Mouse (Mus musculus): ENCODE measurements around the gene Zpld1. TPM values are rescaled to one million over a fixed set of nuclear protein-coding genes. Genes with fewer than 3 reads are reported as not detected.

Gene Zpld1
- polyA plus RNA-seq, 1 experiment from 2014 or later, result 0.07 TPM

DNA sequence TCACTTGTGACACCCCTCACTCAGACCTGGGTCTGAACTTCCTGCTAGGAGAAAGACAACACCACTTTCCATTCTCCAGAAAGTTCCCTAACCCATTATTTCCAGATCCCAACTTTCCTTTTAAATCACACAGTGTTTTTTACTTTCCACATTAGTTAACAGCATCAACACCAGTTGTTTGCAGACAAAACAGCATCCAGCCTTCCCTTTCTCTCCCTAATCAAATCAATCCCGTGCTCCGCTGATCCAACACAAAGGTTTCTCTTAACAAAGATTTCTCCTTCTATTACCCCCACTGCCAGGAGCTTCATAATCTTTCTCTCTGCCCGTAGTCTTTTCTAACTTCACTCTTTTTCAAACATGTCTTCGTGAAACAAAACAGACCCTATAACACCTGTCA lies 32.5 kb downstream of the Zpld1 start:
- 32% methylated on average over 4 of the region's 4 CpGs for WGBS
- Histone ChIP-seq H3K36me3 (ENCODE audit: control insufficient read depth, insufficient read depth, low read length) (no peaks in the 10 kb centered on the region), H3K9me3 (ENCODE audit: control insufficient read depth, low read length) (no peaks in the 10 kb centered on the region), H3K4me2 (ENCODE audit: low read length) (no peak overlapping the region), H3K9ac (ENCODE audit: low read length) (no peak overlapping the region), H3K27ac (replicated peaks in 1 of 2; ENCODE audit: control insufficient read depth in 1 of 2, insufficient read depth in 1 of 2, low read depth in 2 of 2, low read length in 2 of 2) (no peak overlapping the region), H3K27me3 (ENCODE audit: control insufficient read depth, insufficient read depth, low read length) (no peaks in the 10 kb centered on the region), H3K4me3 (ENCODE audit: control insufficient read depth in 1 of 2, insufficient read depth in 1 of 2, low read depth in 1 of 2, low read length in 2 of 2) (no peak overlapping the region), H3K4me1 (ENCODE audit: control insufficient read depth in 2 of 2, insufficient read depth in 2 of 2, low read length in 2 of 2) (no peaks in the 10 kb centered on the region)
- ATAC-seq (ENCODE audit: insufficient number of reproducible peaks, insufficient read depth, low FRiP score, low read depth), result no peak

DNA sequence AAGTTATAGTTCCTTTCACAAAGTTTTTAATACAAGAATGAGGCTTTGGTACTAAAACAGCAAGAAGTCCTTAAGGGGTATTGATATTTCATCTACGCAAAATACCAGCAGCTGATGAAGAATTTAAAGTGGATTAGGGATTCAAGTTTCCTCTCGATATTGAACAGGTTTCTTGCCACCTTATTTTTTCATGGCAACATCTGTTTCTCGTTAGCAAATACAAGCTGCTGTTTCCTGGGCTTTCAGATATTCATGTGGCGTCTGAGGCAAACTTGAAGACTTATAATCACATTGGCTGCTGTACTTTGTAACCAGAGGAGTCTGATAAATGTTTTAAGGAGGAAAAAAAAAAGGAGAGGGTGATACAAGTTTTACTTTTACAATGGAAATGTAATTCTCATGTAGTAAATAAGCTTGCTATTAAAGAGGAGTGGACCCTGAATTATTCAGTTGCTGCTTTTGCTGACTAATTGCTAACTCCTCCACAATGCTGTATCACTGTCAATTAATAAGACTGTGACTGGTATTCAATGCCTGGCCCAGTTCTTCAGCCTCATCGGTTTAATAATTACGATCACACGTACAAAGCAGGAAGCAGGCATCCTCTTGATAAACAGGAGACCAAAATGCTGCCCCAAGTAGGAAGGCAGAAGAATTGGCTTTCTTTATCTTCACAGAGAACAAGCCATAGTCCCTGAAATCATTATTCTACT lies 36.8 kb downstream of the Zpld1 start:
- H3K27ac ChIP-seq (replicated peaks in 1 of 2; ENCODE audit: control insufficient read depth in 1 of 2, insufficient read depth in 1 of 2, low read depth in 2 of 2, low read length in 2 of 2), result no peak overlapping the region
- H3K4me1 ChIP-seq (ENCODE audit: control insufficient read depth in 2 of 2, insufficient read depth in 2 of 2, low read length in 2 of 2), result no peaks in the 10 kb centered on the region
- H3K27me3 ChIP-seq (ENCODE audit: control insufficient read depth, insufficient read depth, low read length), result no peaks in the 10 kb centered on the region
- no peak for ATAC-seq (ENCODE audit: insufficient number of reproducible peaks, insufficient read depth, low FRiP score, low read depth)
- no peak overlapping the region for H3K4me3 ChIP-seq (ENCODE audit: control insufficient read depth in 1 of 2, insufficient read depth in 1 of 2, low read depth in 1 of 2, low read length in 2 of 2)
- 53% methylated on average over 7 of the region's 7 CpGs for WGBS
- no peaks in the 10 kb centered on the region for H3K9me3 ChIP-seq (ENCODE audit: control insufficient read depth, low read length)
- no peak overlapping the region for H3K4me2 ChIP-seq (ENCODE audit: low read length)
- no peak overlapping the region for H3K9ac ChIP-seq (ENCODE audit: low read length)
- H3K36me3 ChIP-seq (ENCODE audit: control insufficient read depth, insufficient read depth, low read length), result no peaks in the 10 kb centered on the region

DNA sequence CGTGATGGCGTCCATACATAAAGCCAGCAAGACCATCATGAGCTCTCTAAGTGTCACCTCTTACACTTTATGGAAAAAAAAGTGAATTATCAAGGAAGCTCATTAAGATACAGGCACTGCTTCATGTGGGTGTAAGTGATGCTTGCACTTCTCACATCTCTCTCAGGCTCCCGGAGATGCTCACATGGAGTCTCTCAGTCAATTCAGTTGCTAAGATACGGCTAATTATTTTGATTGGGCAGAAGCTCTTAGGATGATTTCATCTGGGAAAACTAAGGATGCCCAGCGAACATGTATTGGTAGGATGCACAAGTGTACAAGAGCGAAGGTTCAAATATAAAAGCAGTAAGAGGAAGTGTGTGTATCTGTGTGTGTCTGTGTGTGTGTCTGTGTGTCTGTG lies 38.1 kb downstream of the Zpld1 start:
- Histone ChIP-seq H3K27ac (replicated peaks in 1 of 2; ENCODE audit: control insufficient read depth in 1 of 2, insufficient read depth in 1 of 2, low read depth in 2 of 2, low read length in 2 of 2) (no peak overlapping the region), H3K36me3 (ENCODE audit: control insufficient read depth, insufficient read depth, low read length) (no peaks in the 10 kb centered on the region), H3K4me1 (ENCODE audit: control insufficient read depth in 2 of 2, insufficient read depth in 2 of 2, low read length in 2 of 2) (no peaks in the 10 kb centered on the region), H3K9me3 (ENCODE audit: control insufficient read depth, low read length) (no peaks in the 10 kb centered on the region), H3K27me3 (ENCODE audit: control insufficient read depth, insufficient read depth, low read length) (no peaks in the 10 kb centered on the region), H3K4me3 (ENCODE audit: control insufficient read depth in 1 of 2, insufficient read depth in 1 of 2, low read depth in 1 of 2, low read length in 2 of 2) (no peak overlapping the region), H3K9ac (ENCODE audit: low read length) (no peak overlapping the region), H3K4me2 (ENCODE audit: low read length) (no peak overlapping the region)
- ATAC-seq (ENCODE audit: insufficient number of reproducible peaks, insufficient read depth, low FRiP score, low read depth), result no peak
- 81% methylated on average over 6 of the region's 6 CpGs for WGBS

DNA sequence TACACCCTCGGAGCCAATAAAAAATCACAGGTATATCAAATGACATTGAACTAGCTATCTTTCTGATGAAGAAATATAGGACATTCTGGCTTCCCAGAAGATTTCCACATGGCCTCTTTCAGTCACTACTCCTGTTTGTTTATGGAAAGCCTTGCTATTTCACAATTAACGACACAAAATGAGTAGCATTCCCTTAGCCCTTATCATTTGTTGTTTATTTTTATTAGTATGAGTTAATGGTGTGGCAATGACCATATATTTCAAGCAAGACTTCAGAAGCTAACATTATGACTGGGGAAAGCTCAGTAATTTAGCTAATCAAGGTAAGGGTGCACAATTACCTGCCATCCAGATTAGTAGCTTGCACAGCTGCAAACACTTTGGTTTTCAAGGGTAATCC lies 56.8 kb downstream of the Zpld1 start:
- H3K36me3 ChIP-seq (ENCODE audit: control insufficient read depth, insufficient read depth, low read length), result no peaks in the 10 kb centered on the region
- 53% methylated on average over 2 of the region's 2 CpGs for WGBS

DNA sequence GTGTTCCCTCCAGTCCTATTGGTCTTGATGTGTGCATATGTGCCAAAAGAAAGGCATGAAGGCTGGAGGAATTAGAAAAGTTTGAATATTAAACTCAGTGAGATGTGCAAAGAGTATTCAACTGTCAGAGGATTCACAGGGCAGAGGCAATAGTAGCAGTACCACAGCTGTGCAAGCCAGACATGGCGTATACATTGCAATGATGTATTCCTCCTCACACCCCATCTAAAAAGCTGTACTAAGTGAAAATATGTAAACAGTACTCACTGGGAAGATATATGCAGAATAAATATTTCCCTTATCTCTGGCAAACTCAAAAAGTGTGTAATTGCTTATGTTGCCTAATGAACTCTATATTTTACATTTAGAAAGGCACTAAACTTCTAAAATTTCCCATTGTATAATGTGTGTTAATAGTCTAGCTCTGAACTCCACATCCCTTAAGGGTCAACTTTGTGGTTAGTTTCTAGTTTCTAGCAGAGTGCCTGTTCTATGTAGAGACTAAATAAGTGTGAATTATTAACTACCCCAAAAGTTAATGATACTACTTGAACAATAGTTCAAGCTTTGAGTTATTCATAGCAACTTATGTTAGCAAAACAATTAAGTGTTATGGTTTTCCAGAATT lies 68.7 kb downstream of the Zpld1 start:
- Histone ChIP-seq H3K27ac (replicated peaks in 1 of 2; ENCODE audit: control insufficient read depth in 1 of 2, insufficient read depth in 1 of 2, low read depth in 2 of 2, low read length in 2 of 2) (no peak overlapping the region), H3K36me3 (ENCODE audit: control insufficient read depth, insufficient read depth, low read length) (no peaks in the 10 kb centered on the region), H3K9me3 (ENCODE audit: control insufficient read depth, low read length) (no peaks in the 10 kb centered on the region), H3K9ac (ENCODE audit: low read length) (no peak overlapping the region), H3K27me3 (ENCODE audit: control insufficient read depth, insufficient read depth, low read length) (no peaks in the 10 kb centered on the region), H3K4me2 (ENCODE audit: low read length) (no peak overlapping the region), H3K4me3 (ENCODE audit: control insufficient read depth in 1 of 2, insufficient read depth in 1 of 2, low read depth in 1 of 2, low read length in 2 of 2) (no peak overlapping the region), H3K4me1 (ENCODE audit: control insufficient read depth in 2 of 2, insufficient read depth in 2 of 2, low read length in 2 of 2) (no peaks in the 10 kb centered on the region)
- 92% methylated on average over 1 of the region's 1 CpGs for WGBS
- ATAC-seq (ENCODE audit: insufficient number of reproducible peaks, insufficient read depth, low FRiP score, low read depth), result no peak

More for the DNA sequence above, 56.8 kb downstream of the Zpld1 start:
- no peak for ATAC-seq (ENCODE audit: insufficient number of reproducible peaks, insufficient read depth, low FRiP score, low read depth)
- no peaks in the 10 kb centered on the region for H3K9me3 ChIP-seq (ENCODE audit: control insufficient read depth, low read length)
- no peaks in the 10 kb centered on the region for H3K27me3 ChIP-seq (ENCODE audit: control insufficient read depth, insufficient read depth, low read length)
- no peak overlapping the region for H3K4me3 ChIP-seq (ENCODE audit: control insufficient read depth in 1 of 2, insufficient read depth in 1 of 2, low read depth in 1 of 2, low read length in 2 of 2)
- no peak overlapping the region for H3K27ac ChIP-seq (replicated peaks in 1 of 2; ENCODE audit: control insufficient read depth in 1 of 2, insufficient read depth in 1 of 2, low read depth in 2 of 2, low read length in 2 of 2)
- H3K4me1 ChIP-seq (ENCODE audit: control insufficient read depth in 2 of 2, insufficient read depth in 2 of 2, low read length in 2 of 2), result no peaks in the 10 kb centered on the region
- no peak overlapping the region for H3K9ac ChIP-seq (ENCODE audit: low read length)
- H3K4me2 ChIP-seq (ENCODE audit: low read length), result no peak overlapping the region

DNA sequence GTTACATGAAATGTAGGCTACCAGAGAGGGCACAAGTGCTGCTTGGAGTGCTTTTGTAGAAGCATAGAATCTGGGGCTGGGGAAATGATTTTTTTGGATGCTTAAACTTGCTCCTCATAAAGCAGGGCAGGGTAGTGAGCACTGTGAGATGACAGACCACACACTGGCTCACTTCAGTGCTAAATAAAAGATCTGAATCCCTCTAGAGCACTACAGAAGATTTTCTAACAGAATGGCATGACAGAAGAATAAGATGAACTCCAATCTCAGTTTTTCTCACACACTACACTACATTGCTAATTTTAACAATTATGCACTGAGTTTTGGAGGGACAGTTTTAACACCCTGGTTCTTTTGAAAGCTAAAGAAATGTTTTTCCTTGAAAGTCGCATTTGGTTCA lies 93.8 kb downstream of the Zpld1 start:
- Histone ChIP-seq H3K36me3 (ENCODE audit: control insufficient read depth, insufficient read depth, low read length) (no peaks in the 10 kb centered on the region), H3K27ac (replicated peaks in 1 of 2; ENCODE audit: control insufficient read depth in 1 of 2, insufficient read depth in 1 of 2, low read depth in 2 of 2, low read length in 2 of 2) (no peak overlapping the region), H3K9ac (ENCODE audit: low read length) (no peak overlapping the region), H3K4me3 (ENCODE audit: control insufficient read depth in 1 of 2, insufficient read depth in 1 of 2, low read depth in 1 of 2, low read length in 2 of 2) (no peak overlapping the region), H3K27me3 (ENCODE audit: control insufficient read depth, insufficient read depth, low read length) (no peaks in the 10 kb centered on the region), H3K4me2 (ENCODE audit: low read length) (no peak overlapping the region), H3K9me3 (ENCODE audit: control insufficient read depth, low read length) (no peaks in the 10 kb centered on the region), H3K4me1 (ENCODE audit: control insufficient read depth in 2 of 2, insufficient read depth in 2 of 2, low read length in 2 of 2) (no peaks in the 10 kb centered on the region)
- 87% methylated on average over 1 of the region's 1 CpGs for WGBS
- ATAC-seq (ENCODE audit: insufficient number of reproducible peaks, insufficient read depth, low FRiP score, low read depth), result no peak

DNA sequence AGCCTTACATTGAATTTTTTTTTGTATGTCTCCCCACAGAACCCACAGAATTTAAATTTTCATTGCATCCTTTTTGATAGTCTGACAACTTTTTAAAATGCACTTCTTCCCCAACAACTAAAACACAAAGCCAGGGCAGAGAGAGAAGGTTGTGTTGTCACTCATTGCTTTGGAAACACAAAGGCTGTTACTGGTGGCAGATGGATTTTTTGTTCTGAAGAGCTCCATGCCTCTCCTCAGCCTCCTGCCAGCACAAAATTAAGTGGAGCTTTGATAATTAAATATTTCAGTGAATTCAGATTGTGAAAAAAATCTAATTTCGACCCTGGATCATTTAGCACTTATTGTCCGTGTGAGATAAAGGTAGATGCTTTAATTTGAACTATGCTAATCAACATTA lies 107.4 kb downstream of the Zpld1 start:
- H3K4me2 ChIP-seq (ENCODE audit: low read length), result no peak overlapping the region

DNA sequence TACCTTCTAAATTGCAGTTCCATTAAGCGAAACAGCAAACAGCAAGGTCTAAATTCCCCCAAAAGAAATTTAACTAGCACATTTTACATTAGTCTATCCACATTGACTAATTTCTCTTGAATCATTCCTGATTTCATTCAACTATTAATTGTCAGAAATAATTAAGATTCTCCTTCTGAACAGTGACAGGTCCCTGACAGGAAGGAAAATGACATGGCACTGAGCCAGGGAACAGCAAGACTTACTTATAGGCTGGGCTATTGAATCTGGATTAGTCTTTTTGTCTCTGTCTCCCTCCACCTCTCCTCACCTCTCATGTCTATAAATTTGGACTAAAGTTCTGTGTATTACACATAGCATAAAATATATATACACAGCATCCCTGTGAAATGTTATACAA lies 112.4 kb downstream of the Zpld1 start:
- H3K9ac ChIP-seq (ENCODE audit: low read length), result no peak overlapping the region
- no peaks in the 10 kb centered on the region for H3K36me3 ChIP-seq (ENCODE audit: control insufficient read depth, insufficient read depth, low read length)
- no peak for ATAC-seq (ENCODE audit: insufficient number of reproducible peaks, insufficient read depth, low FRiP score, low read depth)
- 80% methylated on average over 1 of the region's 1 CpGs for WGBS
- H3K4me3 ChIP-seq (ENCODE audit: control insufficient read depth in 1 of 2, insufficient read depth in 1 of 2, low read depth in 1 of 2, low read length in 2 of 2), result no peak overlapping the region
- H3K27ac ChIP-seq (replicated peaks in 1 of 2; ENCODE audit: control insufficient read depth in 1 of 2, insufficient read depth in 1 of 2, low read depth in 2 of 2, low read length in 2 of 2), result no peak overlapping the region
- no peaks in the 10 kb centered on the region for H3K27me3 ChIP-seq (ENCODE audit: control insufficient read depth, insufficient read depth, low read length)
- no peaks in the 10 kb centered on the region for H3K9me3 ChIP-seq (ENCODE audit: control insufficient read depth, low read length)
- no peak overlapping the region for H3K4me2 ChIP-seq (ENCODE audit: low read length)
- no peaks in the 10 kb centered on the region for H3K4me1 ChIP-seq (ENCODE audit: control insufficient read depth in 2 of 2, insufficient read depth in 2 of 2, low read length in 2 of 2)

More for the DNA sequence above, 107.4 kb downstream of the Zpld1 start:
- Histone ChIP-seq H3K9me3 (ENCODE audit: control insufficient read depth, low read length) (no peaks in the 10 kb centered on the region), H3K9ac (ENCODE audit: low read length) (no peak overlapping the region), H3K4me3 (ENCODE audit: control insufficient read depth in 1 of 2, insufficient read depth in 1 of 2, low read depth in 1 of 2, low read length in 2 of 2) (no peak overlapping the region), H3K4me1 (ENCODE audit: control insufficient read depth in 2 of 2, insufficient read depth in 2 of 2, low read length in 2 of 2) (no peaks in the 10 kb centered on the region), H3K27me3 (ENCODE audit: control insufficient read depth, insufficient read depth, low read length) (no peaks in the 10 kb centered on the region), H3K27ac (replicated peaks in 1 of 2; ENCODE audit: control insufficient read depth in 1 of 2, insufficient read depth in 1 of 2, low read depth in 2 of 2, low read length in 2 of 2) (no peak overlapping the region), H3K36me3 (ENCODE audit: control insufficient read depth, insufficient read depth, low read length) (no peaks in the 10 kb centered on the region)
- no peak for ATAC-seq (ENCODE audit: insufficient number of reproducible peaks, insufficient read depth, low FRiP score, low read depth)
- 66% methylated on average over 2 of the region's 2 CpGs for WGBS
